Mouse (Mus musculus): ENCODE results near the gene Tor4a.

GRCm38 (mm10) chr2:25234050-25234449, 37.4 kb upstream of the Tor4a start, which contains the start of gene Slc34a3:
- no peak for TF ChIP-seq CTCF (IDR thresholded peaks at IDR 0.05; ENCODE audit: borderline replicate concordance, extremely low read depth, insufficient read depth, insufficient read length)
- no peak for TF ChIP-seq POLR2A (IDR thresholded peaks at IDR 0.05; ENCODE audit: borderline replicate concordance, extremely low read depth, insufficient read depth, insufficient read length, poor library complexity, severe bottlenecking)
